Mouse (Mus musculus): Measurements from ENCODE around the gene Rbfox1.

Gene Rbfox1

GRCm38 (mm10) chr16:7140909-7141308, 1255.8 kb downstream of the Rbfox1 start:
- DNase-seq (ENCODE audit: low read depth, low spot score), result no peak

GRCm38 (mm10) chr16:7145505-7145904, 1260.3 kb downstream of the Rbfox1 start:
- DNase-seq (ENCODE audit: low read depth, low spot score), result no peak

GRCm38 (mm10) chr16:7146454-7146853, 1261.3 kb downstream of the Rbfox1 start:
- no peak for DNase-seq (ENCODE audit: low read depth, low spot score)

- DNase-seq (ENCODE audit: low read depth, low spot score), result no peak
Observed at GRCm38 (mm10) chr16:7147884-7148283, 1262.7 kb downstream of the Rbfox1 start.

- DNase-seq (ENCODE audit: low read depth, low spot score), result no peak
Observed at GRCm38 (mm10) chr16:7149106-7149899, 1264.1 kb downstream of the Rbfox1 start.

- no peak for DNase-seq (ENCODE audit: low read depth, low spot score)
Observed at GRCm38 (mm10) chr16:7150201-7150791, 1265.1 kb downstream of the Rbfox1 start.

- DNase-seq (ENCODE audit: low read depth, low spot score), result no peak
Observed at GRCm38 (mm10) chr16:7152401-7152800, 1267.2 kb downstream of the Rbfox1 start.

- no peak for DNase-seq (ENCODE audit: low read depth, low spot score)
Observed at GRCm38 (mm10) chr16:7154671-7155070, 1269.5 kb downstream of the Rbfox1 start.

- DNase-seq (ENCODE audit: low read depth, low spot score), result no peak
Observed at GRCm38 (mm10) chr16:7158856-7159826, 1274.0 kb downstream of the Rbfox1 start.

GRCm38 (mm10) chr16:7159827-7160217, 1274.7 kb downstream of the Rbfox1 start:
- DNase-seq (ENCODE audit: low read depth, low spot score), result no peak

- no peak for DNase-seq (ENCODE audit: low read depth, low spot score)
Observed at GRCm38 (mm10) chr16:7162168-7162567, 1277.0 kb downstream of the Rbfox1 start.

- DNase-seq (ENCODE audit: low read depth, low spot score), result no peak
Observed at GRCm38 (mm10) chr16:7163688-7164087, 1278.5 kb downstream of the Rbfox1 start.

GRCm38 (mm10) chr16:7164153-7164737, 1279.1 kb downstream of the Rbfox1 start:
- no peak for DNase-seq (ENCODE audit: low read depth, low spot score)

GRCm38 (mm10) chr16:7175960-7176359, 1290.8 kb downstream of the Rbfox1 start:
- no peak for DNase-seq (ENCODE audit: low read depth, low spot score)

- no peak for DNase-seq (ENCODE audit: low read depth, low spot score)
Observed at GRCm38 (mm10) chr16:7187788-7188187, 1302.6 kb downstream of the Rbfox1 start.

- no peak for DNase-seq (ENCODE audit: low read depth, low spot score)
Observed at GRCm38 (mm10) chr16:7193535-7193934, 1308.4 kb downstream of the Rbfox1 start.

GRCm38 (mm10) chr16:7197953-7198352, 1312.8 kb downstream of the Rbfox1 start:
- no peak for DNase-seq (ENCODE audit: low read depth, low spot score)

GRCm38 (mm10) chr16:7200239-7200638, 1315.1 kb downstream of the Rbfox1 start:
- no peak for DNase-seq (ENCODE audit: low read depth, low spot score)

GRCm38 (mm10) chr16:7201816-7202215, 1316.7 kb downstream of the Rbfox1 start:
- DNase-seq (ENCODE audit: low read depth, low spot score), result no peak

- no peak for DNase-seq (ENCODE audit: low read depth, low spot score)
Observed at GRCm38 (mm10) chr16:7206116-7206900, 1321.2 kb downstream of the Rbfox1 start.

GRCm38 (mm10) chr16:7207599-7207998, 1322.4 kb downstream of the Rbfox1 start:
- DNase-seq (ENCODE audit: low read depth, low spot score), result no peak
